Mouse (Mus musculus) urinary bladder, postnatal 4 days (tissue): ENCODE data around the gene Dnajc24.

Experiments used
- DNase-seq, 2 experiments: peaks; one replicate each; pipeline ENCODE4 v3.0.0; 2021 to 2022; ENCODE audit warnings: low spot score in 2 of 2

Dnajc24 gene

GRCm38 (mm10) chr2:106002835-106003739 lies at the start of gene Dnajc24:
Gene Dnajc24, minus strand, starts transcription at chr2:106003549.
- DNase-seq: peak; percentile 84 to 90

DNA sequence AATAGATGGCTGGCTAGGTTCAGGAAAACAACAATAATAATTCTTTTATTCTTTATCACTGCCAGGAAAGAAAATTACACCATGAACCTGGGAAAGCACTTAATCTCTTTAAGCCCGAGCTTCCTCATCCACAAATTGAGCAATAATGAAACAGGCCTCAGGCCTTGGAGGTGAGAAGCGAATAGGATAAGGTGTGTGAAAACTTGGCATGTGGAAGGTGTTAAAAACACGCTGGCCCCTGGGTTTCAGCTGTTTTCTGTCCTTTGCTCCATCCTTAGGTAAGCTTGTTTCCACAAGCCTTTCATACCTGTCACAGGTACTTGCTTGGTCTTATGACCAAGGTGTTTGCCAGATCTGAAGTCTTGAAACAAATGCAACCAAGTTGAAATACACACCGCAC lies 43.3 kb upstream of the Dnajc24 start:
- no peak for DNase-seq

DNA sequence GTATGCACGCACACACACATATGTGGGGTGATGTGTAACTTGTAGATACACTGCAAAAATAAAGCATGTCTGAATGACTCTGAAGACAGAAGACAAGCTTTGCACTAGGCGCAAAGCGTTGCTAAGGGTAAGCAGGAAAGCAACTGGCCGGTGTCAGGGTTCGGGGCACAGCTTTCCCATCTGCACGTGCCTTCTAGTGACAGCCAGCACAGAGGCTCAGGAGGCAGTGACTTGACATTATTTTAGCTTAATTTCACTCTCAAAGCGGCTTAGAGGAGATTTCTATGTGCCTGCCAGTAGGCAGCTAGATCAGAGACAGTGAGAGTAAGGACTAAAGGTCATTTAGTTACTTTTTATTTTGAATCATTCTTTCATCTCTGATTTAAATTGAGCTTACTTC lies 39.1 kb upstream of the Dnajc24 start:
- DNase-seq: no peak

DNA sequence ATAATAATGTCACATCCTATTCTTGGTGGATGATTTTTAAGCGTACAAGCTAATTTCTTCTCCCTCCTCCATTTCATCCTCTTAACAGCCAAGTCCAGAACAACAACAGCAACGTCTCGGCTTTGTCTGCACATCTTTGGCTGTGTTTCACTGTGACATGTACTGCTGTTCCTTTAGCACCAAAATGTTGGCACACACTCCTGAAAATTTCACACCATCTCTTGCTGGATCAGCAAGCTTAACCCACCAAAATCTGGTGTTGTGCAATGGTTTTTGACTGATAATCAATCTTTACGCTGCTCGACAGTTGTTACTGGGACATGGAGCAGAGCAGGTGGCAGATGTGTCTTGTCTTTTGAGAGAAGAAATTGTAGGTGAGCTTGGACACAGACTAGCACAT lies 38.6 kb upstream of the Dnajc24 start:
- no peak for DNase-seq

DNA sequence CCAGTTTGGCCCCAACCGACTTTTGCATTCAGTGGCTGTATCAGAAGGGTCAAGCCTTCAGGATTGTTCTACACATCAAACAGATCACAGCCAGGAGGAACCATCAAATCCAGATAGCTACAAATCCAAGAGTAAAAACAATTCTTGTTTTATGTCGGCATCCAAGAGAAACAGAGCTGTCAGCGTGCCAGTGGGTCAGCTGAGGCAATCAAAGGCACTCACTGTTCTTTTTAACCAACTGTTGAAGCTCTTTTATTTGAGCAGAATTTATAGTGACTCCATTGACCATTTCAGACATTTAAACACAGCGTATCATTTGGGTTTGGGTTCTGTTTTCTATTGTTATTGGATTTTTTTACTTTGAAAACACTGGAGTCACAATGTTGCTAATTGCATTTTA lies 34.9 kb upstream of the Dnajc24 start:
- no peak for DNase-seq

DNA sequence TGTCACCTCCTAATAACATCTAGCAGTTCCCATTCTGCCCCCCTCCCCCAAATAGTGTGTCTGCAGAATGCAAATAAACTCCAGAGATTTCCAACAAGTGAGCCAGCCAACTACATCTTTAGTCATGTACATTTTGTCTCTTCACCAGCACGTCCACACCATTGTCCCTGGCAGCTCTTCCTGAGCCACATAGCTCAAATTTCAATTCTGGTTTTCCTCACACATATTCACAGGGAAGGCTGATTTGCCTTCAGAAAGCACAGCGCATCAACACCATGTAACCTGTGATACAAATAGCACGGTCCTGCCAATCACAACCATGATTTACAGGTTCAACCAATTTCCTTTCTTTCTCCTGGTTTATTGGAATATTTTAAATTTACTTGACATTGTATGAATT lies 21.5 kb upstream of the Dnajc24 start:
- no peak for DNase-seq

DNA sequence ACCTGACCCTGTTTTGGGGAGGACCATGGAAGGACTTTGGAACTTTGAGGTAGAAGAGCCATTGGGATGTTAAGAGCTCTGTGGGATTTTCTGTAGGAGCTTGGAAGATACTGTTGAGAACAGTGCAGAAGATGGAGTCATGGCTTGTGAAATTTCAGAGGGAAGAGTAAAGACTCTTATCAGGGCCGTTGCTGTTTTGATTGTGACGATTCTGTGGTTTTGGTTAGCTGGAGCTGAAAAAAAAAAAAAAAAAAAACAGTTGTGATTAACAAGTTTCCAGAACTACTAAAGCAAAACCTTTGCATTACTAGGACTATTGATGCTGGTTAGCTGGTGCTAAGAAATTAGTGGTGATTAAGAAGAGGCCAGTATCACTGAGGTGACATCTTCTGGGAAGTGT lies 5.1 kb upstream of the Dnajc24 start:
- DNase-seq: no peak

DNA sequence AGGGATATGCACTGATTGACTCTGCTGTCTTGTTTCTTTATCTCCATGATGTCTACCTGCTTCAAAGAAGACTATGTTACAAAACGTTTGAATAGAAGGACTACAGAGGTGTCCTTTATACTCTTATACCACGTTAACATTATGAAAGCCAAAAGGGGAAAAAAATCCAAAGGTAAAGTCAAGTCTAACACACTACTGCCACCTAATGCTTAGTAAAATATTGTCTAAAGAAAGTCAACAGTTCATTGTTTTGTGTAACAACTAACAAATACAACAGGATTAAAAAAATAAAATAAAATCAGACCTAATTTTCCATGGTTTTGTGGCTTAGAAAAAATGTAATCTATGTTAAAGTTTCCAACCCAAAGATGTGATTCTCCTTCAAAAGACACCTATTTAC lies 15.3 kb downstream of the Dnajc24 start:
- DNase-seq: no peak

- no peak for DNase-seq
These were observed 16.2 kb downstream of the Dnajc24 start for GRCm38 (mm10) chr2:105987131-105987530.

DNA sequence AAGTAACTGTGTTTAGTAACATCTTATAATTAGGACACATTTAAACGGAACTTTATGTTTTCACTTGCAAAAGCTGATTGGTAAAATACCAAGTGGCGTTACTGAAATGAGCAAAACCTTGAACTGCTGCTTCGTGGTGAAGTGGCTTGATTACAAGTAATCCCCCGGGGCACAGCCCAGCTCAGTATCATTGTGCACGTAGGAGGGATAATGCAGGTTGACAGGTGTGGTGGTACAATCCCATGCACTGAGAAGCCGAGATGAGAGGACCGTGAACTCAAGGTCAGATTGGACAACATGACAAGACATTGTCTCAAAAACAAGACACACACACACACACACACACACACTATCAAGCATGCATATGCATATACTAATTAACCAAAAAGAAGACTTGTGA lies 18.1 kb downstream of the Dnajc24 start:
- DNase-seq: no peak

- DNase-seq: no peak
These were observed 25.3 kb downstream of the Dnajc24 start for GRCm38 (mm10) chr2:105978065-105978464.

GRCm38 (mm10) chr2:105973941-105974340 lies 29.4 kb downstream of the Dnajc24 start:
- DNase-seq: no peak

GRCm38 (mm10) chr2:105963447-105963846 lies 39.9 kb downstream of the Dnajc24 start:
- no peak for DNase-seq

GRCm38 (mm10) chr2:105953862-105954261 lies 49.5 kb downstream of the Dnajc24 start:
- DNase-seq: no peak

DNA sequence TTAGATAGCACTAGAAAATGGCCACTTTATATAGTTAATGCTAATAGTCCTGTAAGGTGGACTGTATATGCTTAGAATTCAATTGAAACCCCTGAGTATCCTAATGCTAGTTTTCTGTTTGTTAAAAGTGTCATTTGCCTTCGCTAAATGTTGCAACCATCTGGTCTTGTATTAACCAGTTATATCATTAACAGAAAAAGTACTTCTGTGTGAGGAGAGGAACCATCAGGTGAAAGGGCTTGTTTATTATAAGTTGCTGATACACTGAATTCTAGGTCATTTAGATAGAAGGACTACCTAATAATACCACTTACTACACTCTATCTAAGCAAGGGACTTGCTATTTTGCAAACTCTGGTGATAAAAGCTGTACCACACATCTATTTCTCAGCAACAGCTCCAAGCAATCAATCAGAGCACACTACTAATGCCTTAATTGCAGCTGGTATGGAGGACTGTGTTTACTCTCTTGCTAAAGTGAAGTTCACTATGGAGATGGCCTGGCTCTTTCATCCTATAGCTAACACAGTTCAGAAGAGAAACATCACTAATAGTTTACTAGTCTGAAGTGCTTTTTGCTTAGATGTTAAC lies 51.9 kb downstream of the Dnajc24 start:
- DNase-seq: no peak

DNA sequence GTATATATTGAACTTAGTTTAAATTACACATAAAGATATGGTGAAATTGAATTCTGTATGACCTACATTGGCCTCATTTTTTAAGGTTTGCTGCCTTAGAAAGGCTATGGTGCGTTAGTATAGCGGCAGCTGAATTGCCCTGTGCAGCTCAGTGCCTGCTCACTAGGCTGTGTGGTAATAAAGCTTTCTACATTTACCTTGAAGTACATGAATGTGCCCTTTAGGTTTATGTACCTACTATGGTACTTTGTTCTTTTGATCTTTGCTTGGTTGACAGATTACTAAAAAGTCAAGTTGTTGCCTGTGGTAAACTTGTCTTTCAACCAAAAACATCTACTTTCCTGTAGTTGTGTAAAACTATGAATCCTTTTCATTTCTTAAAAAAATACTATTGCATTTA lies 53.2 kb downstream of the Dnajc24 start:
- no peak for DNase-seq

DNA sequence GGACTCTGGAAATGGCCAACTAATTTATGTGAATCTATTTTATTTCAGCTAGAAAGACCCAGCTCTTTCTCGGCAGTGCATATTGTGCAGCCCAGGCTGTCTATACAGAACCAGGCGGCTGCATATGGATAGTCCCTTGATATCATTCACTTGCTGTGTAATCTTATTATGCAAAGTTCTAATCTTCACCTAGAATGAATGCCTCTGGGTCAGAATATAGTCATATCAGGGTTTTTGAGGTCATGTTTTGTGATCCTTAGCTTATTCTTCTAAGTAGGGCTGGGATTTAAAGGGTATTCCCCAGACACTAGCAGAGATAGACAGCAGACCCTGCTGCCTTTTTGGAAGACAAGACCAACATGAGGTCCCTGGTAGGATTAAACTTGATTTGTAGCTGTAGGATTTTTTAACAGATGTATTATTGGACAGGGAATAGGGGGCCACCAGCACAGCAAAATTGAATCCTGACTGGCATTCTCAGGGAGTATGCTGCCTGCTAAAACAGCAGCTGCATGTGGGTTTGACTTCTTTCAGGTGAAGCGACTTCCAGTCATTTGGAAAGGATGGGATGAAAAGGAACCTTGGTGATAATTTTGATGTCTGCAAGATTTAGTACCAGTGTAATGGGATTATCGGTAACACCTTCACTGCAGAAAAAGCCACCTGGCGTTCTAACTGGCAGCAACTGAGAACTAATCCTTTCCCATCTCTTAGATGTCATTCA lies 85.6 kb downstream of the Dnajc24 start:
- DNase-seq: no peak
